Mouse (Mus musculus): ENCODE data around the gene Scyl1.

Scyl1 gene

DNA sequence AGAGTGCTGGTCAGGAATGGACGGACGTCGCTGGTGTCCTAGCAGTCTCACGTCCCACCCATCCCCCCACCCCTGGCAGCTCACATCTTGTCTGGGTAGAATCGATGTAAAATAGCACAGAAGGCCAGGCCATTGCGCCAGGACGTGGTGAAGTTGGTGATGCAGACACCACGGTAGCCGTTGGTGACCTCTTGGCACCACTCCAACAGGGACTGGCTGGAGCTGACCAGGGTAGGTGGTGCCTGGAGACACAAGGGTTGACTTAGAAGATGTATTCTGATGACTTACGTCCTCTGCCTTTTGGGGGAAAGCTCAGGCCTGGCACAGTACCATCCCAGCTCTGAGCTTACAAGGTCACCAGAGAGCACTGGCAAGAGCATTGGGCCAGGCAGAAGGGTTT is 54.3 kb downstream of the Scyl1 start:
- no peak for DNase-seq (ENCODE audit: low spot score in 2 of 2)

DNA sequence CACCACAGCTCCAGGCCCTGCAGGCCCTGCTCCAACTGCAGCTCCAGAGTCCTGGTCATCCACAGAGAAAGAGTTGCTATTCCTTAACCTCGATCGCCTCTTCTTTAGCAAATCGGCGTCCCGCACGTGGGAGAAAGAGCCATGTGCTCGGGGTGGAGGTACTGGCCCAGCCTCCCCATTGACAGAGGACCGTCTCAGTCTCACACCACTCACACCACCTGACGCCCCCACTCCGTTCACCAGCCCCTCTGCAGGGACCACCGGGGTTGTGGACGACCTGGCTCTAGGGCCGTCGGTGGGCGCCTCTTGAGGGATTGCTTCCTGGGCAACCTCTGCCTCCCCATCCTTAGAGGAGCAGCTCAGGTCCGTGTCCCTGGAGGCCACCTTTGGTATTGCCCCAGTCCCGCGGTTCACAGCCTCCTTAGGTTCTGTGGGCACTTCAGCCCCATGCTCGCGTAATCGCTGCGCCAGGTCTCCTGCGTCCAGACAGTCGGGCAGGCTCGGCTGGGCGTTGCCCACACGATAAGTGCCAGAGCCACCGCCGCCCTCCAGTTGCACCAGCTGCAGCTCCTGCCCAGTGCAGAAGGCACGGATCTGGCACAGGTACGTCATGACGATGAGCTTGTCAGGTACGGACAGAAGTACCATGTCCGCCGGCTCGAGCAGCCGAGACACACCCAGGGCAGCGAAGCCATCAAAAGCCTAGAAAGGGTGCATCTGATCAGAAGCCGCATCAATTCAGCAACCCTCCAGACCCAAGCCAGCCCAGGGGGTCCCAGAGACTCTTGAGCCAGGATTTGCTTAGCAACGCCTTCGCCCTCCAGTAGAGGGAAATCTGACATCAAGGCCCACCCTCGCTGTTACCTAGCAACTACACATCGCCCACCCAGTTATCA is 55.2 kb downstream of the Scyl1 start:
- no peak for DNase-seq (ENCODE audit: low spot score in 2 of 2)

DNA sequence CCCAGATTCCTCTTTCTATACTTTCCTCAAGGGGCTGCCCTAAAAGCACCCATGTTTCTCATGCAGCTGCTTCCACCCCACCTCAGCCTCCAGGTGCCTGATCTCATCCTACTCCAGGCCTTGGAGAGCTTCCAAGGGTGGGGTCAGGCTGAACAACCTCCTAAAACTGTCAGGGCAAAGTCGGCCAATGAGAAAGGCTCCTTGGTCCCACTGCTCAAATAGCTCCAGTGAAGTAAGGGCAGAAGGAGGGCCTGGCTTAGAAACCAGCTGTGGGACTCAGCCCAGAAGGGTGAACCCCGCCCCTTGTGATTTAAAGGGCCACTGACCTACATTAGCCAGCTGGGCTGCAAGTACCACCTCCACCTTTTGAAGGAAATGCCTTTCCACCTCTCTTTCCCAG is 57.5 kb downstream of the Scyl1 start:
- DNase-seq (ENCODE audit: low spot score in 2 of 2) = peak; percentile 45 to 79

- DNase-seq (ENCODE audit: low spot score in 2 of 2) = no peak
Measured at GRCm38 (mm10) chr19:5713255-5713654, 58.0 kb downstream of the Scyl1 start.

GRCm38 (mm10) chr19:5711907-5712460 is 59.2 kb downstream of the Scyl1 start:
- DNase-seq (ENCODE audit: low spot score in 2 of 2) = no peak

GRCm38 (mm10) chr19:5711218-5711617 is 60.0 kb downstream of the Scyl1 start:
- DNase-seq (ENCODE audit: low spot score in 2 of 2) = peak; percentile 55 to 66

GRCm38 (mm10) chr19:5710581-5710980 is 60.6 kb downstream of the Scyl1 start:
- DNase-seq (ENCODE audit: low spot score in 2 of 2) = no peak

DNA sequence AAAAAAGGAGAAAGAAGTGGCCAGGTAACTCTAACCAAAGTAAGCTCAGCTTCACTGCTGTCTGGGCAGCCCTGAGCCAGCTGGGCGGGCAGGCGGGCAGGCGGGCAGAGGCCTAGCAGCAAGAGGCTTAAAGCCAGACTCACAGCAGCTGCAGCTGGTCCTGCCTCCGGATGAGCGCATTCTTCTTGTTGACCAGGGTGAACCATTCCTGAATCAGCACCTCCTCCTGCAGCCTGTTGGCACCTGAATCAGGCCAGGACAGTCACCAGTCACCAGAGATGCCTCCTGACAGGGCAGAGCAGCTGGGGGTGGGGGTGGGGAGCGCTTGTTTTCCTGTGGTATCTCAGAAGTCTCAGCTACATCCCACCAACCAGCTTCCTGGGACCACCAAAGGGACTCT is 61.2 kb downstream of the Scyl1 start:
- no peak for DNase-seq (ENCODE audit: low spot score in 2 of 2)
